Mouse (Mus musculus) kidney, postnatal 14 days (tissue): Measurements from ENCODE around the gene Skp2.

ENCODE experiments used
- DNase-seq: peaks from one replicate; pipeline ENCODE4 v3.0.0; 2022; ENCODE audit warnings: mixed read lengths

The Skp2 gene

DNA sequence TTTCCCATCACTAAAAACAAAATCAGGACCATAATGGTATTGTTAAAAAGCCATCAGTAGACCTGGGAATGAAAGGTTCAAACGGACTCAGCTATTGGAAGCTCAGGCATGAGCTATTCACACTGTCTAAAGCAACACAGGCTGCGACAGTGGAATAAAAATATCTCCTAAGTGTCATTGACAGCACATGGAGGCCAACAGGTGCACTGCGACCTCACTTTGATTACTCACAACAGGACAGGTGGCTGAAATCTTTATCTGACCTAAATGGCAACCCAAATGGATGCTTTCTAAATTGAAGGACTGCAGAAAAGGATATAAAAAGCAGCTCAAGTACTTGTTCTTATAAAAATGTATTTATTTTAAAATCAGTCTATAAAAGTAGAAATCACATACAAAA lies 43.6 kb downstream of the Skp2 start:
- no peak for DNase-seq

GRCm38 (mm10) chr15:9110526-9111347 lies 44.5 kb downstream of the Skp2 start:
- DNase-seq = no peak

- no peak for DNase-seq
These were observed 48.7 kb downstream of the Skp2 start for GRCm38 (mm10) chr15:9106303-9107074.

DNA sequence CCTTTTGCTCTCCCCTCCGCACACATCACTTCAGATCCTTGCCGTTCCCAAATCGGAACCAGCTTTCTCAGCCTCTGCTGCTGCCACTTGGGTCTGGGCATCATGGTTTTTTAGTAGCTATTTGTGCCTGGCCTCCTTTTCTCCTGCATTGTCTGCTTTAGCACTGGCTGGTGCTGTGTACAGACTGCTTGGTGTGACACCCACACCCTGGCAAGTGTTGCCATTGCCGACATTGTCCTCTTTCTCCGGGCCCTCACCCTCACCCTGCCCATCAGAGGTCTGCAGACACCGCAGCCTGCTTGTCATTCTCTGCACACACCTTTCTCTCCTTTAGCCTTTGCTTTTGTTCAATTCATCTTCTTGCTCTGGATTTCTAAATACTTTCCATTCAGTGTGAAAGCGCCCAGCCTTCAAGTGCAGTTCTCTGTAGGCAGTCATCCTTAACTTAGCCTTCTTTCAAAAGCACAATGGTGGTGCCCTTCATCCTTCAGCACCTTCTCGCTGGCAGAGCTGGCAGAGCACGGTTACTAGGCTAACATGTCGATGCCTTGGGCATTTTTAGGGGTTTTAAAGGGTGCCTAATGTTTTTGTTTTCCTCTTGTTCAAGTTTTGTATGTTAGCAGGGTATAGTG lies 54.7 kb downstream of the Skp2 start:
- DNase-seq = no peak

DNA sequence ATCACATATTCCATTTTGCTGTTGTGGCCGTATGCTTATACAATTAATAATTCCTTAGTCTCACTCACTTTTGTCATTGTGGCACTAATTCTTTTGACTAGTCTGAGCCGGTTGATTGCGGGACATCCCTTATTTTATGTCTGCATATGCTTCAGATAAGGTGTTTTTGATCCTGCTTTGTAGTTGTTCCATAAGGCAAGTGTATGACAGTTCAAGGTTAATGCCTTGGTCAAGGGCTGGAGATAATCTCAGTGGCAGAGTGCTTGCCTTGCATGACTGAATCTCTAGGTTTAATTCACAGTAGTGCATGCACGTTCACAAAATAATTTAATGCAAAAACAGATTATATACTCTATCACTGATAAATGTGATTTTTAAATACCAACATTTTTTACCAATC lies 58.4 kb downstream of the Skp2 start:
- no peak for DNase-seq

- DNase-seq = no peak
These were observed 60.9 kb downstream of the Skp2 start for GRCm38 (mm10) chr15:9094366-9094750.

DNA sequence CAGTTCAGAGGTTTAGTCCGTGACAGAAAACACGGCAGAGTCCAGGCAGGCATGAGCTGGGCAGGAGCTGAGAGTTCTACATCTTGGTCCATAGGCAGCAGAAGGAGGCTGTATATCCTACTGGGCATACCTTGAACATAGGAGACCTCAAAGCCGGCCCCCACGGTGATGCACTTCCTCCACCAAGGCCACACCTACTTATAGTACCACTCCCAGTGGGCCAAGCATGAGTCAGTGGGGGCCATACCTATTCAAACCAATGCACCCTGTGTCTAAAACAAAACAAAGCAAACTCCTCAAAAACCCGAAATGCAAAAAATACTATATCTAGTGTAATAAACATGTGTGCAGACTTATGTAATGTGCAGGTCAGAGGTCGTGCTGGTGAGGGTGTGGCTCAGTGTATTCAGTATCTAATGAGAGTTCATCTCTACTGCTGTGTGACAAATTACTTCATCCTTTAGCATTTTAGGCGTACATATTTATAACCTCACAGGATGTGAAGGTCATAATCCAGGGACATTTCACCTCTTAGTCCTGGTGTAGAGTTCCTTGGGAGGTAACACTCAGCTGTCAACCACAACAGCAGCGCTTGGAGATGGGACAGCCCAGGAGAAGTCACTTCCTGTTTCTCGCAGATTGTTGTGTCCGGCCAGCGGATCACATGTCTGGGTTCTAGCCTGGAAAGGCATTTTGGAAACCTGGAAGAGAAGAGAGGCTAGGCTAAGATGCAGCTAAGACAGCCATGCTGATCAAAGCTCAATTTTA lies 61.4 kb downstream of the Skp2 start:
- DNase-seq = no peak

- no peak for DNase-seq
These were observed 64.6 kb downstream of the Skp2 start for GRCm38 (mm10) chr15:9090662-9091061.

DNA sequence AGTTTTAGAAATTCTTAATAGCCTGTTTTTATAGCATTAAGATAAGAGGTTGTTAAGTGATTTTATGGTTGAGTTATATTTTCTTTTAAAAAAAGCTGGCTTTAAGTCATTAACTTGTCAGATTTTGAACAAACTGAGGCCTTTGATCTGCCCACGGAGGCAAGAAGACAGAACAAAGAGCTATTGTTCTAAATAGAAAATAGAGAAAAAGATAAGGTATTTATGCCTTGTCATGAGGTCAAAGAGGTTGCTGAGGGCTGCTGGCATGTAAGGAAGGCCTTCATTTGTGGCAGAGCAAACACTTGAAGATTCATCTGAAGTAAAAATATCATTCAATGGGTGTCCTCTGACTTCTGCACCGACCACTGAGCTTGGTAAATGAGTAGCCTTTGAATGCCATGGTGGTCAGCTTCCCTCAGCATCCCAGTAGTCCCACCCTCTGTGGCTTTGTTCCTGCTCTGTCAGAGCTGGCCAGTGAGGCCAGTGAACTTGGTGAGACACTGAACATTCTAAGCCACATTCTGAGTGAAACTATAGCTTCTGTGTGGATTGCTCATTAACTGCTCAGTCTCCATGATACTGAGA lies 66.0 kb downstream of the Skp2 start:
- no peak for DNase-seq

GRCm38 (mm10) chr15:9088683-9089072 lies 66.5 kb downstream of the Skp2 start:
- no peak for DNase-seq

DNA sequence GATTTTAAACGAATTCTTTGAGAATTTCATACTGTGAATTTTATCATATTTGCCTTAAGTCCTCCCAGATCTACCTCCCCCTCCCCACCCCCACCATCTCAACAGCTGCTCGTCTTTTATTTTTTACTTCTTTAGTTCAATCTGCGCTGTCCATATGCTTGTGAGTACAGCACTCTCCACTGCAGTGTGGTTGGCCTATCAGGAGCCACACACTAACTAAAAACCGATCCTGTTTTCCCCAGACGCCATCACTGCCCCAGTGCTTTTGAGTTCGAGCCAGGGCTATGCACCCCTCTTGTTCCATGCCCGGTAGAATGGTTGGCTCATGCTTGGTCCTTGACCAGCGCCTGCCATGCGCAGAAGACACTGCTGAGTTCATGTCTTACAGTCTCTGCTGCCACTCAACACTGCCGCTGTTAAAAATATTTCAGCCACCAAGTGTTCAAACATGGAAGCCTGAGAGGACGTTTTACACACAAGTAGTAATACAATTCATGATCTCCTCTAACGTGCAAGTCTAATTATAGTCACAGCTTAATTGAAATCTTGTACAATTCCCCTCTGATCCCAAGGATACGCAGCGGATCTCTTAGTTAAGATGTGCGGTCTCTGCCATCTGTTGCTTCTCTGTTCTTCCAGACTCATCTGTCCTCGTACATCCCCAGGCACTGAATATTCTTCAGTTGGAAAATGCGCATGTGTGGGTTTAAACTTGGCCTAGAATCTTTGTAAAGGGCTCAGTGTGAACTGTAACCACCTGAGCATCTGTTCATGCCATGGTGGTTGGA lies 67.1 kb downstream of the Skp2 start:
- DNase-seq = no peak

GRCm38 (mm10) chr15:9087421-9087820 lies 67.8 kb downstream of the Skp2 start:
- no peak for DNase-seq

GRCm38 (mm10) chr15:9086813-9087212 lies 68.4 kb downstream of the Skp2 start:
- no peak for DNase-seq

- DNase-seq = peak; percentile 36
These were observed 72.5 kb downstream of the Skp2 start for GRCm38 (mm10) chr15:9082753-9083152.

DNA sequence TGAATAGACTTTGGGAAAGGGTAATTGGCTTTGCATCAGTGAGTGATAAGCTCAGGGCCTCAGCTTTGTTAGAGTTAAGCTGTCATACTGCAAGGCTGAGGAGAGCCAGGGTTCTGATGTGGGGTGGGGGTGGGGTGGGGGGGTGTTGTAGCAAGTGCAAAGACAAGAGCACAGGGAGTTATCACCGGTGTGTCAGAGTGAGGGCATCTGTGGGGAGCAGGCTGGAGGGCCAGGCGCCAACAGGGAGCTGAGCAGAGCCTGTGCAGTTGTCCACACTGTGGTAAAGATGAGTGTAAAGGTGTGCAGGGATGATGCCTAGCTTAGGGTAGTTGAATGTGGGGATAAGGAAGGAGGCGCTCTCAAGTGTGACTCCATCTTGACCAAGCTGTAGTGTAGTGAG lies 73.9 kb downstream of the Skp2 start:
- no peak for DNase-seq

DNA sequence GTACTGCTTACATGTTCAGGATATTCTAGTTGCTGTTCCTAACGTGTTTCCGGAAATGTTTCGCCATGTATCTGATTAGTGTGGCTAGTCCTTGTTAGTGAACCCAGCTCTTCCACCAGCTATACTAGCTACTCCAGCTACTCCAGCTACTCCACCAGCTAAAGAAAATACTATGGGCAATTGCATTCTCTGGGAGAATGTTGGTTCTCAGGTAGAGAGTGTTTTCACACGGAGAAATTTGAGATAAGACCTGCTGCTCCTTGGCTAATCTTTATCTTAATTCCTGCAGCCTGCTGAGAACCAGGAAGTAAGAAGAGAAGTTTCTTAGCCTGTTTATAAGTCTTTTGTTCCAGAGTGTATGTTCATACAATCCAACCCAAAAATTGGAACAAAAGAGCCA lies 75.0 kb downstream of the Skp2 start:
- no peak for DNase-seq

DNA sequence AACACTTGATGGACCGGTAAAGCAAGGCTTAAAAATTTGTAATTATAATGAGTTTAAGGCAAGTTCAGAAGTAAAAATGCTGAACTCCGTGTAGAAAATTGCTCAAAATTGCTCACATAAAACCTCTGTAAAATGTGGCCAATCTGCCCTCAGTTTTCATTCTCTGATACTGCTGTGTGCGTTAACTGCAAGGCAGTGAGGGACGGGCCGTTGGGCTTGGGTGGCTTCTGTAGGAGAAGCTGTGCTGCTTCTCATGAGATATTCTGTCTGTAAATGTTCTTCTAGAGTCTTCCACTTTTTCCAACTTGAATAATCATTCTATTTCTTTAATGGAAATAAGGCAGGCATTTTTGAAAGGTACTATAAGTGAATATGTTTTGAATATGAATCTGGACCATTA lies 75.6 kb downstream of the Skp2 start:
- no peak for DNase-seq

GRCm38 (mm10) chr15:9078481-9079300 lies 76.5 kb downstream of the Skp2 start:
- DNase-seq = no peak

DNA sequence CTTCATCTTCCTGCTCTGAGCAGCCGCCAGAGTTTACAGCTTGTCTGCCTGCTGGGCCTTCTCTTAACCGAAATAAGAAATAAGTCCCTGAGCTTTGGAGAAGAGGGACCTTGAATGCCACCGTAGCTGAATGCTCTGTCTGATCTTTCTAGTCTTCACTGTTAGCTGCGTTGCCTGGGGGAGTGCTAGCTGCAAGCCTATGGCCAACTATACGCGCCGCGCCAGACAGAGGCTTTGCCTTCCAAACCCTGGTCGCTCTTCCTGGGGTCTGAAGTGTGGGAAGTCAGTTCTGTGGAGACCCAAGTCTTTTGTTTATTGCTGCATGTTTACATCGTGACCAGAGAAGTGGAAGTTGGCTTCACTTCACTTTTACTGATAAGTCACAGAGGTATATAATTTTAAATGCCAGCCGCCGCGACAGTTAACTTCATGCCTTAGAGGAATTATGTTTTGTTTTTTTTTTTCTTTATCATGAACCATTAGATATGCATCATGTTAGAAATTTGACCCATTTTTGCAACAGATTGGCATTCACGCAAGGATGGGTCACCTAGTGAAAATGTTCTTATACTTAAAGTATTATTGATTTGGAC lies 79.5 kb downstream of the Skp2 start:
- DNase-seq = no peak

GRCm38 (mm10) chr15:9074671-9075070 lies 80.6 kb downstream of the Skp2 start:
- peak; percentile 48 for DNase-seq

GRCm38 (mm10) chr15:9074139-9074538 lies 81.1 kb downstream of the Skp2 start:
- no peak for DNase-seq
